Mouse (Mus musculus) midbrain, embryonic 13.5 days (tissue): ENCODE measurements at regions not wholly inside any gene's neighbourhood (a gene's known extent, or its start where the extent isn't known, plus 50 kb on each side); places are given as distances from the start of the nearest gene placed in this dataset.

Experiments
- ATAC-seq: fragments of 200-750 bp; cut with Nextera tagmentation; 2 replicates; pipeline ENCODE4 v1.8.0; 2017; ENCODE audit warnings: mild to moderate bottlenecking, moderate TSS enrichment, moderate library complexity
- H3K27ac ChIP-seq: fragments of 300-500 bp; sonication (generic); 2 replicates; pipeline ENCODE4 v1.5.1; 2015; ENCODE audit warnings: inconsistent platforms, mild to moderate bottlenecking, moderate library complexity
- H3K27me3 ChIP-seq: fragments of 300-500 bp; sonication (generic); 2 replicates; pipeline ENCODE4 v1.6.1; 2015; ENCODE audit warnings: mild to moderate bottlenecking, inconsistent platforms
- H3K36me3 ChIP-seq: fragments of 300-500 bp; sonication (generic); 2 replicates; pipeline ENCODE4 v1.6.1; 2015; ENCODE audit warnings: mild to moderate bottlenecking, inconsistent platforms
- H3K4me1 ChIP-seq: fragments of 300-500 bp; sonication (generic); replicated peaks from 2 replicates; pipeline ENCODE4 v1.6.1; 2015; ENCODE audit warnings: inconsistent platforms
- H3K4me2 ChIP-seq: fragments of 300-500 bp; sonication (generic); replicated peaks from 2 replicates; pipeline ENCODE4 v1.6.1; 2015; ENCODE audit warnings: moderate library complexity, mild to moderate bottlenecking, inconsistent platforms
- H3K4me3 ChIP-seq: fragments of 300-500 bp; sonication (generic); replicated peaks from 2 replicates; pipeline ENCODE4 v1.5.1; 2015; ENCODE audit warnings: mild to moderate bottlenecking, inconsistent platforms
- H3K9ac ChIP-seq: fragments of 300-500 bp; sonication (generic); replicated peaks from 2 replicates; pipeline ENCODE4 v1.6.1; 2015; ENCODE audit warnings: mild to moderate bottlenecking, inconsistent platforms
- H3K9me3 ChIP-seq: fragments of 300-500 bp; sonication (generic); 2 replicates; pipeline ENCODE4 v1.6.1; 2016; ENCODE audit warnings: mild to moderate bottlenecking, inconsistent platforms
- WGBS: fragments of 180-500 bp; shearing (Covaris S2); methylation state at CpG from one replicate; pipeline ENCODE4 v1.1.7; 2015; 5-methylcytosine and 5-hydroxymethylcytosine counted together

- Histone ChIP-seq H3K36me3 (no peaks in the 10 kb centered on the region), H3K9me3 (no peaks in the 10 kb centered on the region), H3K4me1 (peaks cover 16% of the 10 kb centered on the region), H3K27ac (peak overlapping the region; percentile 65), H3K4me2 (peak overlapping the region; percentile 64), H3K27me3 (no peaks in the 10 kb centered on the region), H3K4me3 (peak overlapping the region; percentile 35), H3K9ac (peak overlapping the region; percentile 58)
- no peak for ATAC-seq
- 14% methylated on average over 7 of the region's 7 CpGs for WGBS
Measured at GRCm38 (mm10) chr15:41154551-41155151, 1020.5 kb downstream of the 9330182O14Rik start.

GRCm38 (mm10) chr15:41155169-41155638, 1021.0 kb downstream of the 9330182O14Rik start:
- 2% methylated on average over 16 of the region's 16 CpGs for WGBS
- H3K27ac ChIP-seq: peak overlapping the region; percentile 65

GRCm38 (mm10) chr15:41157802-41158201, 1023.6 kb downstream of the 9330182O14Rik start:
- Histone ChIP-seq H3K4me2 (no peak overlapping the region), H3K9me3 (no peaks in the 10 kb centered on the region), H3K4me1 (peaks cover 18% of the 10 kb centered on the region), H3K27me3 (no peaks in the 10 kb centered on the region), H3K36me3 (no peaks in the 10 kb centered on the region), H3K9ac (no peak overlapping the region), H3K4me3 (no peak overlapping the region), H3K27ac (no peak overlapping the region)
- no peak for ATAC-seq

More at GRCm38 (mm10) chr15:41155169-41155638, 1021.0 kb downstream of the 9330182O14Rik start:
- H3K4me2 ChIP-seq: peak overlapping the region; percentile 64
- peak overlapping the region; percentile 35 for H3K4me3 ChIP-seq
- peaks cover 16% of the 10 kb centered on the region for H3K4me1 ChIP-seq
- peak; percentile 87 for ATAC-seq
- H3K9me3 ChIP-seq: no peaks in the 10 kb centered on the region
- no peaks in the 10 kb centered on the region for H3K36me3 ChIP-seq
- peak overlapping the region; percentile 58 for H3K9ac ChIP-seq
- H3K27me3 ChIP-seq: no peaks in the 10 kb centered on the region

GRCm38 (mm10) chr15:41162268-41162667, 1028.1 kb downstream of the 9330182O14Rik start:
- no peak overlapping the region for H3K4me3 ChIP-seq
- no peak for ATAC-seq
- H3K27me3 ChIP-seq: no peaks in the 10 kb centered on the region
- no peaks in the 10 kb centered on the region for H3K9me3 ChIP-seq
- no peaks in the 10 kb centered on the region for H3K36me3 ChIP-seq
- WGBS: 31% methylated on average over 8 of the region's 8 CpGs
- no peak overlapping the region for H3K9ac ChIP-seq
- no peak overlapping the region for H3K27ac ChIP-seq
- no peak overlapping the region for H3K4me2 ChIP-seq
- H3K4me1 ChIP-seq: 0 out of 2 replicates have a peak, but pooled peaks cover 3% of the 10 kb centered on the region

- H3K4me3 ChIP-seq: no peak overlapping the region
- no peak overlapping the region for H3K4me2 ChIP-seq
- ATAC-seq: peak; percentile 21; the same call in 1 of the 2 replicates
- H3K27ac ChIP-seq: no peak overlapping the region
- 0 out of 2 replicates have a peak, but pooled peaks cover 3% of the 10 kb centered on the region for H3K4me1 ChIP-seq
- H3K36me3 ChIP-seq: no peaks in the 10 kb centered on the region
- no peaks in the 10 kb centered on the region for H3K9me3 ChIP-seq
- H3K27me3 ChIP-seq: no peaks in the 10 kb centered on the region
- no peak overlapping the region for H3K9ac ChIP-seq
- WGBS: 4% methylated on average over 8 of the region's 8 CpGs
Measured at GRCm38 (mm10) chr15:41162793-41163192, 1028.6 kb downstream of the 9330182O14Rik start.

- Histone ChIP-seq H3K9ac (no peak overlapping the region), H3K9me3 (no peaks in the 10 kb centered on the region), H3K36me3 (no peaks in the 10 kb centered on the region), H3K4me1 (0 out of 2 replicates have a peak, but pooled peaks cover 3% of the 10 kb centered on the region), H3K27me3 (no peaks in the 10 kb centered on the region), H3K4me3 (peak overlapping the region; percentile 15; the same call in 1 of the 2 replicates), H3K4me2 (peak overlapping the region; percentile 39), H3K27ac (no peak overlapping the region)
- WGBS: 21% methylated on average over 8 of the region's 8 CpGs
- peak; percentile 79 for ATAC-seq
Measured at GRCm38 (mm10) chr15:41163643-41164358, 1029.6 kb downstream of the 9330182O14Rik start.

- no peak for ATAC-seq
Measured at GRCm38 (mm10) chr15:41165534-41165933, 1031.4 kb downstream of the 9330182O14Rik start.

GRCm38 (mm10) chr15:41190792-41191191, 1056.6 kb downstream of the 9330182O14Rik start:
- 85% methylated on average over 5 of the region's 5 CpGs for WGBS
- Histone ChIP-seq H3K27ac (no peak overlapping the region), H3K9ac (no peak overlapping the region), H3K36me3 (no peaks in the 10 kb centered on the region), H3K4me3 (no peak overlapping the region), H3K27me3 (no peaks in the 10 kb centered on the region), H3K4me2 (no peak overlapping the region), H3K9me3 (no peaks in the 10 kb centered on the region), H3K4me1 (no peaks in the 10 kb centered on the region)
- ATAC-seq: no peak

More at GRCm38 (mm10) chr15:41165534-41165933, 1031.4 kb downstream of the 9330182O14Rik start:
- H3K36me3 ChIP-seq: no peaks in the 10 kb centered on the region
- no peaks in the 10 kb centered on the region for H3K9me3 ChIP-seq
- no peak overlapping the region for H3K27ac ChIP-seq
- no peaks in the 10 kb centered on the region for H3K27me3 ChIP-seq
- H3K4me2 ChIP-seq: no peak overlapping the region
- H3K4me3 ChIP-seq: no peak overlapping the region
- H3K9ac ChIP-seq: no peak overlapping the region
- WGBS: 82% methylated on average over 3 of the region's 3 CpGs
- 0 out of 2 replicates have a peak, but pooled peaks cover 3% of the 10 kb centered on the region for H3K4me1 ChIP-seq

- Histone ChIP-seq H3K4me3 (no peak overlapping the region), H3K9me3 (no peaks in the 10 kb centered on the region), H3K27me3 (no peaks in the 10 kb centered on the region), H3K4me1 (no peaks in the 10 kb centered on the region), H3K27ac (no peak overlapping the region), H3K9ac (no peak overlapping the region), H3K36me3 (no peaks in the 10 kb centered on the region), H3K4me2 (no peak overlapping the region)
- no peak for ATAC-seq
- WGBS: 31% methylated on average over 3 of the region's 3 CpGs
Measured at GRCm38 (mm10) chr15:41193240-41193639, 1059.1 kb downstream of the 9330182O14Rik start.

GRCm38 (mm10) chr15:41223801-41224200, 1089.6 kb downstream of the 9330182O14Rik start:
- no peak for ATAC-seq

GRCm38 (mm10) chr15:41232406-41233060, 1098.4 kb downstream of the 9330182O14Rik start:
- no peaks in the 10 kb centered on the region for H3K36me3 ChIP-seq
- H3K4me1 ChIP-seq: no peaks in the 10 kb centered on the region
- no peak overlapping the region for H3K4me3 ChIP-seq
- no peaks in the 10 kb centered on the region for H3K27me3 ChIP-seq
- 60% methylated on average over 2 of the region's 2 CpGs for WGBS
- H3K9ac ChIP-seq: no peak overlapping the region
- H3K4me2 ChIP-seq: no peak overlapping the region
- no peaks in the 10 kb centered on the region for H3K9me3 ChIP-seq
- no peak overlapping the region for H3K27ac ChIP-seq
- ATAC-seq: no peak

More at GRCm38 (mm10) chr15:41223801-41224200, 1089.6 kb downstream of the 9330182O14Rik start:
- Histone ChIP-seq H3K4me1 (no peaks in the 10 kb centered on the region), H3K36me3 (no peaks in the 10 kb centered on the region), H3K27ac (no peak overlapping the region), H3K9me3 (no peaks in the 10 kb centered on the region), H3K27me3 (no peaks in the 10 kb centered on the region), H3K4me3 (no peak overlapping the region), H3K9ac (no peak overlapping the region), H3K4me2 (no peak overlapping the region)
- WGBS: 77% methylated on average over 1 of the region's 1 CpGs
